Comparison of ENCODE assay signal across 12 mouse cellular contexts in the genomic region with DNA sequence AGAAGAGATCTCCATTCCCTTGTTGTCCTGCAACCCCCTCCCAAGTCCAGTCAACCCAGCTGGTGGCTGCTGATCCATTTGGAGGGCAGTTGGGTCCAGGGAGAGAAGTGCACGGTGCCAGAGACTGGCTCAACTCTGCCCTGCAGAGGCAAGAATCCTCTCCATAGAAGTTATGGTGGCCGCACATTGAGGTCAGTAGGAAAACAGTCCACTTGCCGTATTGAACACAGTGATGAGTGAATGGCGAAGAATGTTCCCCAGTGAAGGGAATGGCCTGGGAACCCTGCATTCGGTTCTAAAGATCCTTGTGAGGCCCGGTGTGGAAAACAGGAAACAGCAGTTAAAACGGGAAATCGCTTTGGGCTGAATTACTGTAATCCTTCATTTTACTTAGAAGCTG. TPM values are rescaled to one million over a fixed set of nuclear protein-coding genes. Genes with fewer than 3 reads are reported as not detected.
DNase-seq lines count a peak whose midpoint lies in the region; ATAC-seq and TF ChIP-seq lines count a peak whose summit lies in the region.
"Had no signal": no experiment of that assay in that cellular context is flagged by ENCODE, and none has a peak within 500 bp of the region (broad histone marks: within the 10 kb centered on the region; RNA-seq: fewer than 3 reads in every experiment).

No protein-coding gene starts in this region.

- POLR2A ChIA-PET in Patski (lab: Charles Lee), result no interaction called here

- in situ Hi-C loops in Patski (cut with MboI; ENCODE audit: low pct_unique_long_range_greater_than_20kb), result no loop called here

- H3K36me3 ChIP-seq in kidney, embryonic 15.5 days, result no peaks in the 10 kb centered on the region
- no peaks in the 10 kb centered on the region for H3K36me3 ChIP-seq in limb, embryonic 10.5 days
- H3K36me3 ChIP-seq: intestine, embryonic 15.5 days had no signal

- DNase-seq in gastrocnemius, adult 2 months, result no peak
- DNase-seq in gastrocnemius, postnatal 10 days, result no peak
- no peak for DNase-seq in kidney, adult 18-20 months
- no peak for DNase-seq in Patski (ENCODE audit: low read depth, low spot score)
- DNase-seq in limb, embryonic 10.5 days (ENCODE audit: low spot score), result no peak
- no peak for DNase-seq in spleen, postnatal 14 days (ENCODE audit: low spot score in 2 of 2)
- DNase-seq: adrenal gland, postnatal 25 days; thymus, adult 2 months had no signal

- H3K27ac ChIP-seq in gastrocnemius, adult 2 months, result peak overlapping the region; percentile 83
- H3K27ac ChIP-seq in kidney, embryonic 15.5 days, result peak overlapping the region; percentile 68; the same call in 1 of the 2 replicates
- peak overlapping the region; percentile 53 for H3K27ac ChIP-seq in limb, embryonic 10.5 days
- H3K27ac ChIP-seq: intestine, embryonic 15.5 days had no signal

- 51% methylated on average over 8 of the region's 8 CpGs for WGBS in kidney, embryonic 15.5 days
- 71% methylated on average over 8 of the region's 8 CpGs for WGBS in limb, embryonic 10.5 days

- H3K27me3 ChIP-seq in kidney, embryonic 15.5 days, result no peaks in the 10 kb centered on the region
- no peaks in the 10 kb centered on the region for H3K27me3 ChIP-seq in Patski
- no peaks in the 10 kb centered on the region for H3K27me3 ChIP-seq in limb, embryonic 10.5 days (ENCODE audit: low read depth, poor library complexity, severe bottlenecking)
- H3K27me3 ChIP-seq: intestine, embryonic 15.5 days had no signal

- intact Hi-C loops in gastrocnemius, adult 2 months (cut with DNase I), result loop anchor here (5.0 kb wide), 1 partner anchor 64 kb away; no protein-coding TSS in a partner anchor

- ATAC-seq in kidney, embryonic 15.5 days (replicated peaks; ENCODE audit: low FRiP score), result no peak
- ATAC-seq in Patski, result peak; percentile 29
- no peak for ATAC-seq in erythroblast, adult 5-6 weeks (replicated peaks; ENCODE audit: low FRiP score, poor library complexity, severe bottlenecking)
- ATAC-seq: intestine, embryonic 15.5 days had no signal

- H3K4me1 ChIP-seq in kidney, embryonic 15.5 days, result peaks cover 58% of the 10 kb centered on the region
- peaks cover 49% of the 10 kb centered on the region for H3K4me1 ChIP-seq in limb, embryonic 10.5 days

- no peaks in the 10 kb centered on the region for H3K9me3 ChIP-seq in kidney, embryonic 15.5 days (replicated peaks)
- H3K9me3 ChIP-seq in limb, embryonic 10.5 days (replicated peaks), result no peaks in the 10 kb centered on the region
- H3K9me3 ChIP-seq: intestine, embryonic 15.5 days had no signal

- CTCF ChIA-PET in Patski (lab: Charles Lee), result interaction anchor here (1.3 kb wide), 1 partner anchor 12 kb away, joined by 3 read pairs; no protein-coding TSS in a partner anchor

- H3K4me3 ChIP-seq in gastrocnemius, adult 2 months, result peak overlapping the region; percentile 51
- no peak overlapping the region for H3K4me3 ChIP-seq in kidney, embryonic 15.5 days (replicated peaks)
- H3K4me3 ChIP-seq in limb, embryonic 10.5 days, result no peak overlapping the region
- H3K4me3 ChIP-seq: intestine, embryonic 15.5 days had no signal

- no peak for TF ChIP-seq CTCF in gastrocnemius, adult 2 months (IDR thresholded peaks at IDR 0.05)
- no peak for TF ChIP-seq CTCF in Patski (IDR thresholded peaks at IDR 0.05)

- no peak overlapping the region for H3K9ac ChIP-seq in kidney, embryonic 15.5 days
- H3K9ac ChIP-seq: intestine, embryonic 15.5 days had no signal

- no peak overlapping the region for H3K4me2 ChIP-seq in kidney, embryonic 15.5 days

RNA-seq across cellular contexts. Expression of a gene that starts 56.0 kb away (rescaled TPM):
- total RNA-seq in gastrocnemius, adult 2 months (2021), result 10 to 100 TPM in 1 of 2 experiments, 1 to 10 TPM in 1; 5.7 to 11.7 TPM
- 10 to 100 TPM; 19.5 to 26.4 TPM for total RNA-seq in gastrocnemius, postnatal 10 days (2021)
- 22.3 and 22.6 TPM in 2 replicates for polyA plus RNA-seq in kidney, embryonic 15.5 days (2015; fragmentation: Nextera tagmentation; extraction: Ambion mirVana)
- 78.5 TPM for polyA plus RNA-seq in Patski (2021)
- 13.3 and 18.9 TPM in 2 replicates for polyA plus RNA-seq in limb, embryonic 10.5 days (2016; fragmentation: Nextera tagmentation; extraction: Ambion mirVana)
- not detected in 2 replicates for total RNA-seq in erythroblast, adult 5-6 weeks (2015; ENCODE audit: low replicate concordance)
- not detected in 2 replicates for total RNA-seq in erythroblast, adult 5-6 weeks (2017; ENCODE audit: low replicate concordance)
- total RNA-seq: megakaryocyte progenitor cell, adult 5-6 weeks had no signal

Comparison
In these comparisons a context has a peak if more than half of its experiments do, and no peak if none do; other contexts are left out.
1. RNA of a gene that starts 56.0 kb away (total RNA-seq): 19.5 to 26.4 TPM in gastrocnemius, postnatal 10 days and 5.7 to 11.7 TPM in gastrocnemius, adult 2 months; not detected in erythroblast, adult 5-6 weeks; every median in the first group is over 4 times any median in the second.
2. Peak in every context shown above with its lines, with median percentiles within 50 percentile points of each other: H3K27ac ChIP-seq.